Mouse (Mus musculus) liver, adult 2 months (tissue): ENCODE measurements around the gene 4930453N24Rik.

Experiments
- CTCF ChIP-seq: fragments of 200-500 bp; IDR thresholded peaks from 2 replicates; pipeline ENCODE4 v1.5.1; 2011; ENCODE audit warnings: low read depth, low read length, control low read depth
- POLR2A ChIP-seq: fragments of 200-500 bp; IDR thresholded peaks from 2 replicates; pipeline ENCODE4 v1.6.1; 2011; ENCODE audit warnings: low read length, control low read depth; ENCODE audit not compliant: insufficient read depth; ENCODE audit errors: extremely low read depth

- TF ChIP-seq CTCF (no peak), POLR2A (no peak)
Measured at GRCm38 (mm10) chr16:64759245-64759626, 11.7 kb downstream of the 4930453N24Rik start.
